Mouse (Mus musculus) megakaryocyte-erythroid progenitor cell, adult 5-6 weeks (primary cell): ENCODE data around the gene Spag6l. TPM values are rescaled to one million over a fixed set of nuclear protein-coding genes. Genes with fewer than 3 reads are reported as not detected.

Experiments
- total RNA-seq, 2 experiments: library from RNA; stranded (forward) in 1 of 2; stranded (reverse) in 1 of 2; fragments of 200-1000, 215-1000 nt in 1 of 2; fragments of >200 nt in 1 of 2; fragmentation: Nextera tagmentation in 1 of 2; gene quantifications; 2 replicates each; pipeline ENCODE4 v1.2.3; 2014 to 2017

Gene Spag6l
- total RNA-seq, 2 experiments from 2014 or later = 1.1 to 1.6 TPM

Other genes starting within 250 kb of the Spag6l start
- gene Fgd4, start 228.9 kb downstream of the Spag6l start, total RNA-seq (2014; fragmentation: Nextera tagmentation) = 0.22 and 2.0 TPM in 2 replicates
- 2.3 and 2.8 TPM in 2 replicates for gene Fgd4, start 228.9 kb downstream of the Spag6l start, total RNA-seq (2017)
- not detected in 2 replicates for gene Olfr19, start 153.1 kb downstream of the Spag6l start, total RNA-seq (2014; fragmentation: Nextera tagmentation)
- not detected in 2 replicates for gene Olfr19, start 153.1 kb downstream of the Spag6l start, total RNA-seq (2017)
- gene Igll1, start 34.5 kb upstream of the Spag6l start, total RNA-seq (2014; fragmentation: Nextera tagmentation) = 1.0 and 71.4 TPM in 2 replicates
- 3.1 TPM in 1 of 2 replicates, not detected in the other for gene Igll1, start 34.5 kb upstream of the Spag6l start, total RNA-seq (2017)
- 123 and 133 TPM in 2 replicates for gene Top3b, start 41.3 kb upstream of the Spag6l start, total RNA-seq (2014; fragmentation: Nextera tagmentation)
- 58.7 and 59.0 TPM in 2 replicates for gene Top3b, start 41.3 kb upstream of the Spag6l start, total RNA-seq (2017)
- gene Vpreb1, start 41.4 kb upstream of the Spag6l start, total RNA-seq (2014; fragmentation: Nextera tagmentation) = 70.5 TPM in 1 of 2 replicates, not detected in the other
- 0.91 TPM in 1 of 2 replicates, not detected in the other for gene Vpreb1, start 41.4 kb upstream of the Spag6l start, total RNA-seq (2017)
- 6.5 and 6.7 TPM in 2 replicates for gene Ppm1f, start 67.0 kb upstream of the Spag6l start, total RNA-seq (2014; fragmentation: Nextera tagmentation)
- 10.1 and 12.1 TPM in 2 replicates for gene Ppm1f, start 67.0 kb upstream of the Spag6l start, total RNA-seq (2017)
- 118 and 181 TPM in 2 replicates for gene Mapk1, start 153.9 kb upstream of the Spag6l start, total RNA-seq (2014; fragmentation: Nextera tagmentation)
- 140 and 154 TPM in 2 replicates for gene Mapk1, start 153.9 kb upstream of the Spag6l start, total RNA-seq (2017)
- 2.3 and 3.0 TPM in 2 replicates for gene Ypel1, start 240.2 kb upstream of the Spag6l start, total RNA-seq (2014; fragmentation: Nextera tagmentation)
- gene Ypel1, start 240.2 kb upstream of the Spag6l start, total RNA-seq (2017) = 1.7 TPM in 1 of 2 replicates, not detected in the other